Mouse (Mus musculus) liver, postnatal 0 days (tissue): ENCODE data around the gene Aire. TPM values are rescaled to one million over a fixed set of nuclear protein-coding genes. Genes with fewer than 3 reads are reported as not detected.

Experiments used
- ATAC-seq: fragments of 200-750 bp; cut with Nextera tagmentation; 2 replicates; pipeline ENCODE4 v1.8.0; 2017; ENCODE audit warnings: mild to moderate bottlenecking, moderate library complexity
- DNase-seq: peaks from one replicate; pipeline ENCODE4 v3.0.0-alpha.2; 2016
- H3K27ac ChIP-seq: fragments of 300-500 bp; sonication (generic); 2 replicates; pipeline ENCODE4 v1.5.1; 2014; ENCODE audit warnings: antibody characterized with exemption, moderate library complexity, mild to moderate bottlenecking, low read depth
- H3K27me3 ChIP-seq: fragments of 300-500 bp; sonication (generic); 2 replicates; pipeline ENCODE4 v1.6.1; 2014; ENCODE audit warnings: low read length, control low read depth, mixed read lengths; ENCODE audit not compliant: insufficient read depth
- H3K36me3 ChIP-seq: fragments of 300-500 bp; sonication (generic); replicated peaks from 2 replicates; pipeline ENCODE4 v1.6.1; 2014; ENCODE audit warnings: mild to moderate bottlenecking, control low read depth, low read length, moderate library complexity, mixed read lengths; ENCODE audit not compliant: insufficient read depth
- H3K4me1 ChIP-seq: fragments of 300-500 bp; sonication (generic); 2 replicates; pipeline ENCODE4 v1.6.1; 2014; ENCODE audit warnings: antibody characterized with exemption, mild to moderate bottlenecking, control low read depth; ENCODE audit not compliant: insufficient read depth
- H3K4me2 ChIP-seq: fragments of 300-500 bp; sonication (generic); 2 replicates; pipeline ENCODE4 v1.6.1; 2014; ENCODE audit warnings: low read depth, mild to moderate bottlenecking, low read length, moderate library complexity, mixed read lengths
- H3K4me3 ChIP-seq: fragments of 300-500 bp; sonication (generic); 2 replicates; pipeline ENCODE4 v1.5.1; 2014; ENCODE audit warnings: low read depth, low read length
- H3K9ac ChIP-seq: fragments of 300-500 bp; sonication (generic); replicated peaks from 2 replicates; pipeline ENCODE4 v1.6.1; 2014; ENCODE audit warnings: mild to moderate bottlenecking, moderate library complexity
- H3K9me3 ChIP-seq: fragments of 300-500 bp; sonication (generic); 2 replicates; pipeline ENCODE4 v1.6.1; 2016; ENCODE audit warnings: mild to moderate bottlenecking, control low read depth, low read length, mixed read lengths
- CTCF ChIP-seq: sonication (generic); IDR thresholded peaks from 2 replicates; pipeline ENCODE4 v1.5.1; 2016; ENCODE audit warnings: antibody characterized with exemption, low read depth
- EP300 ChIP-seq: IDR thresholded peaks from 2 replicates; pipeline ENCODE4 v1.6.1; 2016; ENCODE audit warnings: antibody characterized with exemption, low read depth, mild to moderate bottlenecking
- WGBS: fragments of 180-500 bp; shearing (Covaris S2); extraction: QIAGEN DNeasy Blood & Tissue Kit; methylation state at CpG from one replicate; pipeline ENCODE4 v1.1.7; 2014; ENCODE audit not compliant: insufficient replicate concordance; 5-methylcytosine and 5-hydroxymethylcytosine counted together
- polyA plus RNA-seq: library from polyadenylated mRNA; unstranded; fragments of >200 nt; fragmentation: Nextera tagmentation; extraction: Ambion mirVana; gene quantifications from 2 replicates; pipeline ENCODE4 v1.2.1, GENCODE M21; 2015

Gene Aire
- polyA plus RNA-seq, 1 experiment from 2014 or later = not detected

DNA sequence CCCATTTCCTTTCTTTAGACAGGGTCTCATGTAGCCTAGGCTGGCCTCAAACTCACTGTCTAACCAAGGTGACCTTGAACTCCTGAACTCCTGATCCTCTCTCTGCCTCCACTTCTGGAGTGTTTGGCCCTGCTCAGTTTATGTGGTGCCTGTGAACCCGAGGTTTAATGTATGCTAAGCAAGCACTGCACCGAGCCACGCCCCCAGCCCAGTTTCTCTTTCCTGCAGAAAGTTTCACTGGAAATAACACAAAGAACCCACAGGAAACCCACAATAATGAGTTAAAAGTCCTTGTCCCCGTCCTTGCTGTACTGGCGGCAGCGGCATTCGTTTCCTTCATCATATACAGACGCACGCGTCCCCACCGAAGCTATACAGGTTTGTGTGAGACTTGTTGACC, 31.6 kb upstream of the Aire start:
- H3K27ac ChIP-seq = no peak overlapping the region
- H3K9ac ChIP-seq = no peak overlapping the region
- H3K9me3 ChIP-seq = no peaks in the 10 kb centered on the region
- peaks cover 1% of the 10 kb centered on the region; the same call in 1 of the 2 replicates for H3K4me1 ChIP-seq
- WGBS = 26% methylated on average over 11 of the region's 11 CpGs
- no peak for ATAC-seq
- peaks cover 5% of the 10 kb centered on the region; the same call in 1 of the 2 replicates for H3K36me3 ChIP-seq
- TF ChIP-seq CTCF = no peak
- no peak for TF ChIP-seq EP300
- H3K4me2 ChIP-seq = no peak overlapping the region
- H3K4me3 ChIP-seq = no peak overlapping the region
- H3K27me3 ChIP-seq = peaks cover 5% of the 10 kb centered on the region
- DNase-seq = no peak

DNA sequence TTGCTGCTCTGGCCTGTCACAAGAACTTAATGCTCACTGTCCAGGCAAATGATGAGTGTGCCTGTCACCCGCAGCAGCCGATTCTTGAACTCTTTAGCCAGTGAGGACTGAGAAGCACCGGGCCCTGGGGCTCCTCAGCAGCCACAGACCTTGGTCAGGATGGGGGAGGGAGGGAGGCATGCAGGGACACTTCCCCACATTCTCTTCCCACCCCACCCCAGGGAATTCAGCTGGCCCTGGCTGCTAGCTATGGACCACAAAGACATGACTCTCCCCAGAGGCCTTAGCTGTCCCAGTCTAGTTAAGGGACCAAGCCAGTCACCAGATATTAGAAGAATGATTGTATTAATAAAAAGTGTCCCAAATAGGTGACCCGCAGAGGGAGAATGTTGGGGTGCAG, 30.7 kb upstream of the Aire start:
- H3K4me1 ChIP-seq = peaks cover 3% of the 10 kb centered on the region; the same call in 1 of the 2 replicates
- 65% methylated on average over 4 of the region's 4 CpGs for WGBS
- no peak overlapping the region for H3K9ac ChIP-seq
- no peak overlapping the region for H3K4me3 ChIP-seq
- H3K9me3 ChIP-seq = no peaks in the 10 kb centered on the region
- no peak for DNase-seq
- H3K27ac ChIP-seq = no peak overlapping the region
- TF ChIP-seq CTCF = no peak
- no peak for TF ChIP-seq EP300
- ATAC-seq = no peak
- H3K27me3 ChIP-seq = peaks cover 12% of the 10 kb centered on the region
- peaks cover 5% of the 10 kb centered on the region; the same call in 1 of the 2 replicates for H3K36me3 ChIP-seq
- H3K4me2 ChIP-seq = no peak overlapping the region

DNA sequence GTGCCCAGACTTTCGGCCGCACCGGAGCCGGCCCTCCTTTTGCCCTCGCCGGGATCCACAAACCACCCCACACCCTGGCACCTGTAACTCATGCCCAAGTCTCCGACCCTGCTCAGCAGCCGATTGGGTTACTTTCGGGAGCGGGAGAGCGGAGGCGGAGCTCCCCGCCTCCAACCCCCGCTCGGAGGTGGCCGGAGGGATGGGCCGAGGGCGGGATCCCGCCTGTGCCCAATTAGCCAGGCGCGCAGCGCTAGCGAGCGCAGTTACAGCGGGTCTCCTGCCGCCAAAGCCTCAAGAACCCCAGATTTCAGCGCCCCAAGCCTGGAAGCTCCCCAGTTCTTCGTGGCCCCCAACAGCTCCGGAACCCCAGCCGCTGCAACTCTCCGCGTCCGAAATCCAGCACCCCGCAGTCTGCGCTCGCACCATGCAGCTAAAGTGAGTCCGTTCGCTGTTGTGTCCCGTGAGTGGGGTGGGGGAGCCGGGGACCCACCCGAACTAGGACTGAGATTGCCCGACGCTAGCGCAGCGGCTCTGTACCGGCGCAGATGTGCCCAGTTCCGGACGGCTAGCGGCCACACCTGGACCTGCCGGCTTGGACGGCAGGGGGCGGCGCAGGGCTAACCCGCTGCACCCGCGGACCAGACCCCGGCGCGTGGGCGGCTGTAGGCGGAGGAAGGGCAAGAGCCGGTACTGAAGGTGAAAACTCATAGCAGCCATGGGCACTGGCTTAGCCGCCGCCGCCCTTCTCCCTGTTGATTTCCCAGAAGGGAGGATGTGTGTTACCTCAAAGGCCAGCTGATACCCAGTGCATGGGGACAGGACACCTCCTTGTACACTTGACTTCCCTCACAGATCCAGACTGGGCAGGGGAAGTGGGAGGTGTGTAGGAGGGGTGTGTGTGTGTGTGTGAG, 25.9 kb upstream of the Aire start, which contains the start of gene Icosl:
TSS of gene Icosl (plus strand) at position 202 of the 911 bp plus-strand sequence.
- Histone ChIP-seq H3K27me3 (peaks cover 20% of the 10 kb centered on the region), H3K9me3 (no peaks in the 10 kb centered on the region), H3K4me1 (peaks cover 3% of the 10 kb centered on the region; the same call in 1 of the 2 replicates), H3K4me3 (peak within 1 kb of the TSS; percentile 57), H3K36me3 (peaks cover 5% of the 10 kb centered on the region; the same call in 1 of the 2 replicates), H3K4me2 (peak within 1 kb of the TSS; percentile 84), H3K27ac (peak within 1 kb of the TSS; percentile 35; the same call in 1 of the 2 replicates), H3K9ac (peak within 1 kb of the TSS; percentile 51)
- WGBS = under 1% methylated on average over 66 of the region's 66 CpGs
- ATAC-seq (peak; percentile 94), DNase-seq (peak; percentile 85)
- TF ChIP-seq EP300 (no peak), CTCF (peak; percentile 80)

DNA sequence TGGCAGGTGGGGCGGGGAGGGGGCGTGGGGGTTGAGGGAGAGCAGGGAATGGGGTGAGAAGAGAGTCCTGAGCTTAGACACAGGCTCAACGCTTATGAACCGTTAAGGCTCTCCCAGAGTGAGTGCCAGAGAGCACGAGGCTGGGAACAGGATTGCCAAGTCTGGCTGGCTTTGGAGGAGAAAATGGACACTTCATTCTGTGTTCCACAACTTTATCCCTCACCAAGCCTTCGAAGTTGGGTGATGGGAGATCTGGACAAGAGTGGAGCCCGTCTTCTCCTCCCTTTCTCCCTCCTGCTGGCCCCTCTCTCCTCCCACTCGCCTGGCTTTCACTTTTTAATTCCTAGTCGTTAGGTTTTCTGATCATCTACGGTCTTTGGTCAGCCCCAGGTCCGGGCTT, 25.1 kb upstream of the Aire start:
- Histone ChIP-seq H3K9me3 (no peaks in the 10 kb centered on the region), H3K36me3 (0 out of 2 replicates have a peak, but pooled peaks cover 5% of the 10 kb centered on the region), H3K27me3 (peaks cover 20% of the 10 kb centered on the region), H3K9ac (no peak overlapping the region), H3K4me2 (peak overlapping the region; percentile 84), H3K4me3 (peak overlapping the region; percentile 57), H3K4me1 (peaks cover 3% of the 10 kb centered on the region; the same call in 1 of the 2 replicates), H3K27ac (no peak overlapping the region)
- 17% methylated on average over 11 of the region's 11 CpGs for WGBS
- TF ChIP-seq CTCF (no peak), EP300 (no peak)
- no peak for ATAC-seq
- DNase-seq = no peak

DNA sequence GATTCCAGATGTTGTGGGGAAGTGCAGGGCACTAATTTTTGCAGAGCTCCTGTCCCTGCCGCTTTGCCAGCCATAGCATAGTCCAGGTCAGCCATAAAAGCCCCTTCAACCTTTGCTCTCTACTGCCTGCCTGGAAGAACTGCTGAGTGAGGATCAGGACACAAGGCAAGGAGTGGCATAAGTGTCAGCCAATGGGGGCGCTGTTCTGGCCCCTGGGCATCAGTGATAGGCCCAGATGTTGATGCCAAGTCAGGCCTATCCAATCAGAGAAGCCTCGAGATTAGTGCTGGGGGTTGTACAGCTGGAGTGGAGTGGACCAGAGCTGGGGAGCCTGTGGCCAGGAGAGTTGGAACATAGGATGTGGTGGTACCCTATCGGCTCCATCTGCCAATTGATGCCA, 23.8 kb upstream of the Aire start:
- Histone ChIP-seq H3K4me2 (no peak overlapping the region), H3K4me3 (no peak overlapping the region), H3K27ac (no peak overlapping the region), H3K9ac (no peak overlapping the region), H3K9me3 (no peaks in the 10 kb centered on the region), H3K36me3 (0 out of 2 replicates have a peak, but pooled peaks cover 5% of the 10 kb centered on the region), H3K27me3 (peaks cover 20% of the 10 kb centered on the region), H3K4me1 (peaks cover 3% of the 10 kb centered on the region; the same call in 1 of the 2 replicates)
- WGBS = 37% methylated on average over 4 of the region's 4 CpGs
- DNase-seq (peak; percentile 41), ATAC-seq (no peak)
- TF ChIP-seq EP300 (no peak), CTCF (0 out of 2 replicates have a peak, but pooled peaks have one; percentile 6)

DNA sequence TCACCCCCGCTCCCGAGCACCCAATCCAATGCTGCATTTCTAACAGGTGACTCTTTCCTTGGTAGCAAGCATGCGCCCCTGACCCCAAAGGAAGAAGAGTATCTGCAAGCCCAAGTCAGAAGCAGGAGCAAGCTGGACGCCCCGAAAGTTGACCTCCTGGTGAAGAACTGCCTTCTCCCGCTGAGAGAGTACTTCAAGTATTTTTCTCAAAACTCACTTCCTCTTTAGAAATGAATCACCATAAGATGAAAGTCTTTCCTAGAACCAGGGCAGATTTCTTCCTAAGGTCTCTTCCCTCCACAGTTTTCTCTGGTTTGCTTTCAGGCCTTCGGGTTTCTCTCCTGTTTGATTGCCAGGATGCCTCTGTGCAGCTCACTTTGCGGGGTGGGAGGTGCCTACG, 19.7 kb upstream of the Aire start:
- Histone ChIP-seq H3K27me3 (peaks cover 8% of the 10 kb centered on the region; the same call in 1 of the 2 replicates), H3K4me3 (no peak overlapping the region), H3K4me2 (no peak overlapping the region), H3K9ac (no peak overlapping the region), H3K36me3 (no peaks in the 10 kb centered on the region), H3K9me3 (no peaks in the 10 kb centered on the region), H3K4me1 (no peaks in the 10 kb centered on the region), H3K27ac (no peak overlapping the region)
- 64% methylated on average over 9 of the region's 9 CpGs for WGBS
- no peak for TF ChIP-seq CTCF
- no peak for TF ChIP-seq EP300
- DNase-seq = no peak
- no peak for ATAC-seq
